Mouse (Mus musculus) ES-E14 (cell line): ENCODE data around the gene Gm4881. TPM values are rescaled to one million over a fixed set of nuclear protein-coding genes. Genes with fewer than 3 reads are reported as not detected.

ENCODE experiments used
- DNase-seq: peaks from one replicate; pipeline ENCODE4 v3.0.0-alpha.2; 2013; ENCODE audit warnings: low read depth, low spot score
- H3K27ac ChIP-seq: 2 replicates; pipeline ENCODE4 v1.5.1; 2012; ENCODE audit warnings: low read depth, mild to moderate bottlenecking, low read length, moderate library complexity, mixed read lengths; ENCODE audit not compliant: poor library complexity, insufficient read depth, severe bottlenecking
- H3K36me3 ChIP-seq: 2 replicates; pipeline ENCODE4 v1.6.1; 2012; ENCODE audit warnings: mild to moderate bottlenecking, low read length, moderate library complexity, mixed read lengths; ENCODE audit not compliant: control insufficient read depth, poor library complexity, insufficient read depth, severe bottlenecking
- H3K4me1 ChIP-seq, 2 experiments: fragments of 150-350 bp in 1 of 2; sonication (generic) in 1 of 2; 2 replicates each; pipeline ENCODE4 v1.6.1; 2012; ENCODE audit warnings: low read length in 2 of 2, mild to moderate bottlenecking in 1 of 2, mixed read lengths in 1 of 2; ENCODE audit not compliant: control insufficient read depth in 2 of 2, insufficient read depth in 2 of 2, poor library complexity in 1 of 2
- H3K4me3 ChIP-seq, 2 experiments: fragments of 150-350 bp in 1 of 2; sonication (generic) in 1 of 2; 2 replicates each; pipeline ENCODE4 v1.5.1; 2012; ENCODE audit warnings: low read length in 2 of 2, low read depth in 1 of 2, mild to moderate bottlenecking in 1 of 2, mixed read lengths in 1 of 2; ENCODE audit not compliant: insufficient read depth in 1 of 2, poor library complexity in 1 of 2, severe bottlenecking in 1 of 2
- H3K9ac ChIP-seq: 2 replicates; pipeline ENCODE4 v1.6.1; 2012; ENCODE audit warnings: low read depth, mild to moderate bottlenecking, low read length, mixed read lengths; ENCODE audit not compliant: poor library complexity, insufficient read depth, severe bottlenecking
- H3K9me3 ChIP-seq: fragments of 150-350 bp; sonication (generic); 2 replicates; pipeline ENCODE4 v1.6.1; 2012; ENCODE audit warnings: low read depth, mild to moderate bottlenecking, low read length; ENCODE audit not compliant: control insufficient read depth, insufficient read depth
- CHD2 ChIP-seq: IDR thresholded peaks from 2 replicates; pipeline ENCODE4 v1.6.1; 2014; ENCODE audit warnings: mild to moderate bottlenecking, low read depth, low read length, inconsistent platforms
- HCFC1 ChIP-seq: IDR thresholded peaks from 2 replicates; pipeline ENCODE4 v1.6.1; 2012; ENCODE audit warnings: low read length, inconsistent platforms, borderline replicate concordance; ENCODE audit not compliant: insufficient read depth
- MAFK ChIP-seq: IDR thresholded peaks from 2 replicates; pipeline ENCODE4 v1.6.1; 2014; ENCODE audit warnings: mild to moderate bottlenecking, low read depth, low read length, inconsistent platforms; ENCODE audit not compliant: insufficient read depth
- ZC3H11A ChIP-seq: IDR thresholded peaks from 2 replicates; pipeline ENCODE4 v1.6.1; 2012; ENCODE audit warnings: low read depth, mild to moderate bottlenecking, inconsistent platforms, low read length, borderline replicate concordance
- ZNF384 ChIP-seq: IDR thresholded peaks from 2 replicates; pipeline ENCODE4 v1.6.1; 2012; ENCODE audit warnings: low read depth, low read length, inconsistent platforms
- in situ Hi-C, 2 experiments: fragments of 600-800 bp; cut with MboI; formaldehyde crosslinking; loops; one replicate each; pipeline ENCODE4 v1.15.1; 2025; ENCODE audit warnings: low sequenced_read_pairs in 2 of 2, inconsistent platforms in 1 of 2; ENCODE audit not compliant: unreplicated experiment in 2 of 2
- total RNA-seq: library from RNA; depleted of rRNA; stranded (reverse); fragments of 300-350 nt; gene quantifications from 2 replicates; pipeline ENCODE4 v1.2.3, GENCODE M21; 2012

Gene Gm4881
- total RNA-seq, 1 experiment, result not detected

DNA sequence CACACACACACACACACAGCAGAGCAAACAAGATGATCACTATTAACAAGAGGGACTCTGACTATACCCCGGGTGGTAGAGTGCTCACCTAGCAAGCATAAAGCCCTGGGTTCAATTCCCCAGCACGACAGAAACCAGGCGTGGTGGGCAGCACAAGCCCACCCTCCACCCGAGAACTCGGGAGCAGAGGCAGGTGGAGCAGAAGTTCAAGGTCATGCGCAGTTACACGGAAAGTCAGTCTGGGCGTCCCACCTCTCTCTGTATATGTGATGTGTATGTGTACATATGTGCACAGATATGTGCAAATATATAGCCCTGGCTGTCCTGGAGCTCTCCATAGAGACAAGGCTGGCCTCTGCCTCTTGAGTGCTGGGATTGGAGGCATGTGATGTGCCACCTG, 23.7 kb upstream of the Gm4881 start:
- DNase-seq, result no peak
- in situ Hi-C loops, result loop anchor here in 1 of 2 experiments (10.0 to 25.0 kb wide), 2 partner anchors 123 to 356 kb away; partner anchors contain the start of gene Phldb3
- no peak overlapping the region for H3K9ac ChIP-seq

DNA sequence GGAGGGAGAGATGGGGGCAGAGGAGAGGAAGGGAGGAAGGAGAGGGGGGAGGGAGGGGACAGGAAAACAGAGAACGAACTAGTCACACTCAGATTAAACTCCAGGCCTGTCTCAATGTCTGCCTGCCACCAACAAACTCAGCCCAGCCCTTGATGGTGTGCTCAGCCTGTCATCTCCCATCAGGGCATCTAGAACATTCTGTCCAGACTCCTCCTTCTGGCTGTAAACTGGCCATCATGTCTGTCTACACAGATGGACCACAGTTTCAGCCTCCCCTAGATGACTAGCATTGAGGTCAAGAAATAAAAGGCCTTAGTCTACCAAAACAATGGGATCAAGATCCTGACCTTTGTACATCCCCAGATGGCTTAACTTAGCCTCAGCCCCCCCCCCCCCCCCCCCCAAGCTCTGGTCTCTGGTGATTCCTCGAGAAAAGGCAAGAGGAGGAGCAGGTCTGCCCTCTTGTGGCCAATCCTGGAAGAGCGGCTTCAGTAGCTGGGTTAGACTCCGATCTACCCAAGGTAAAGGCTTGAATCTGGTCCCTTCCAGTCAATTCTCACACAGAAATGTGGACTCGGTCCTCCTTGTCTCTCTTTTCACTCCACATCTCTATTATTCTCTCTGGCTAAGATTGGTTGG, 20.7 kb upstream of the Gm4881 start:
- H3K4me1 ChIP-seq, result no peaks in the 10 kb centered on the region; a peak in 1 of 4 replicates
- H3K36me3 ChIP-seq, result peaks cover 4% of the 10 kb centered on the region; the same call in 1 of the 2 replicates
- peak; percentile 72 for DNase-seq
- no peaks in the 10 kb centered on the region for H3K9me3 ChIP-seq
- H3K9ac ChIP-seq, result no peak overlapping the region; the same call in 1 of the 2 replicates
- no peak overlapping the region for H3K27ac ChIP-seq
- no peak for TF ChIP-seq HCFC1
- TF ChIP-seq ZC3H11A, result peak; percentile 54
- TF ChIP-seq CHD2, result no peak
- no peak for TF ChIP-seq MAFK
- no peak for TF ChIP-seq ZNF384
- in situ Hi-C loops, result loop anchor here in 1 of 2 experiments (10.0 to 25.0 kb wide), 2 partner anchors 120 to 353 kb away; partner anchors contain the start of gene Phldb3
- H3K4me3 ChIP-seq, result no peak overlapping the region

More for the DNA sequence above, 23.7 kb upstream of the Gm4881 start:
- Histone ChIP-seq H3K4me1 (peaks cover 0 to 2% of the 10 kb centered on the region in 2 experiments; a peak in 1 of 4 replicates), H3K27ac (no peak overlapping the region), H3K36me3 (peaks cover 5% of the 10 kb centered on the region; the same call in 1 of the 2 replicates), H3K4me3 (no peak overlapping the region), H3K9me3 (no peaks in the 10 kb centered on the region)
- TF ChIP-seq HCFC1, result no peak
- TF ChIP-seq ZC3H11A, result no peak
- TF ChIP-seq CHD2, result no peak
- TF ChIP-seq ZNF384, result no peak
- TF ChIP-seq MAFK, result no peak

DNA sequence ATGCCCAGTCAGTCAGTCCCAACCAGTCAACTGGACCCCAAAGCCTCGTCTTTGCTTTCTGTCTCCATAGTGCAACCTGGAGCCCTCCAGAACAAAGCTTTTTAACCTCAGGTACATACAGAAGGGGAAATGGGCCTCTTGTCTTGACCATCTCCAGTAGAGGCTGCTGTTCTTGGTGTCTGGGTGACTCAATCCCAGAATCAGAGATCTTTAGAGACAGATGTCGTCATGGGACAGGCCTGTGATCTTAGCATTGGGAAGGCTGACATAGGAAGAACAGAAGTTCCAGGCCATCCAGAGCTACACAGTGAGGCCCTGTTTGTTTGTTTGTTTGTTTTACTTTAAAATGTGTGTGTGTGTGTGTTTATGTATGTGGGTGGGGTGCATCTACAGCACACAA, 20.0 kb upstream of the Gm4881 start:
- Histone ChIP-seq H3K4me3 (no peak overlapping the region), H3K9ac (no peak overlapping the region), H3K27ac (no peak overlapping the region), H3K36me3 (no peaks in the 10 kb centered on the region), H3K9me3 (no peaks in the 10 kb centered on the region), H3K4me1 (no peaks in the 10 kb centered on the region; a peak in 1 of 4 replicates)
- no peak for DNase-seq
- no peak for TF ChIP-seq CHD2
- in situ Hi-C loops, result loop anchor here in 1 of 2 experiments (10.0 to 25.0 kb wide), 2 partner anchors 119 to 352 kb away; partner anchors contain the start of gene Phldb3

DNA sequence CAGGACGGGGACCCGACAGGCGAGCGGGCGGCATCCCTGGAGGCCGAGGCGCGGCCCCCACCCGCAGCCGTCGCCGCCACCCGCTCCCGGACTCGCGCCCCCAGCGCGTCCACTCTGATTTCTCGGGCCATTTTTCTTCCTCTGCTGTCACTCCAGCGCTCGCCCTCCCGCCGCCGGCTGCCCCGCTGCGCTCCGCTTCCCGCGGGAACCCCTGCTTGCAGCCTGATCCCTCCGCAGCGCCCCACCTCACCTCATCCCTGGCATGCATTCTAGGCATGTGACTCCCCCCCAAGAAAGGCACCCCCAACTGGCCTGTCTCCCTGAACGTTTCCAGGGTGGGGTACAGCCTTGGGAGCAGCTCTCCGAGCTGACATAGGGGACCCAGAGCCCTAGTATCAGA, 10.9 kb upstream of the Gm4881 start:
- DNase-seq, result no peak
- in situ Hi-C loops, result loop anchor here in 1 of 2 experiments (25.0 kb wide), 1 partner anchor 343 kb away; the partner anchor contains the start of gene Phldb3
- no peak for TF ChIP-seq CHD2
- no peak for TF ChIP-seq HCFC1
- TF ChIP-seq MAFK, result no peak
- TF ChIP-seq ZNF384, result no peak
- no peak for TF ChIP-seq ZC3H11A
- Histone ChIP-seq H3K9me3 (no peaks in the 10 kb centered on the region), H3K4me1 (peaks cover 0 to 4% of the 10 kb centered on the region in 2 experiments; a peak in 1 of 4 replicates), H3K9ac (0 out of 2 replicates have a peak overlapping the region, but pooled peaks have one; percentile 5), H3K4me3 (peak overlapping the region; percentile 45 to 61), H3K36me3 (no peaks in the 10 kb centered on the region), H3K27ac (no peak overlapping the region)
